Mouse (Mus musculus) kidney, postnatal 14 days (tissue): ENCODE measurements around the gene F2rl3.

Source experiments
- DNase-seq: peaks from one replicate; pipeline ENCODE4 v3.0.0; 2022; ENCODE audit warnings: mixed read lengths

Gene F2rl3

GRCm38 (mm10) chr8:72766777-72767176 is 5.1 kb downstream of the F2rl3 start:
- peak; percentile 0 for DNase-seq

DNA sequence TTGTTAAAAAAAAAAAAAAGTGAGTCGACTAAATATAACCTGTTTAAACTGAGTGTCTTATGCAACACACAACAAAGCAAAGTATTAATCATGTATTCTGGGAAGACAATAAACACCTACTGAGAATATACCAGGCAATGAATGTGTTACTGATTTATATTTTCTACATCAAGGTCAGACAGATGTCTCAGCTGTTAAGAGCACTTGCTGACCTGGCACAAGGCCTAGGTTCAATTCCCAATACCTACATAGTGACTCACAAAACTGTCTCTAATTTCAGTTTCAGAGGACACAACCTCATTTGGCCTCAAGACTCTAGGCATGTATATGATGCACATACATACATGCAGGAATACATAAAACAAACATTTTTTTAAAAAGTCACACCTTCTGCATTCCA is 16.1 kb downstream of the F2rl3 start:
- DNase-seq, result no peak

DNA sequence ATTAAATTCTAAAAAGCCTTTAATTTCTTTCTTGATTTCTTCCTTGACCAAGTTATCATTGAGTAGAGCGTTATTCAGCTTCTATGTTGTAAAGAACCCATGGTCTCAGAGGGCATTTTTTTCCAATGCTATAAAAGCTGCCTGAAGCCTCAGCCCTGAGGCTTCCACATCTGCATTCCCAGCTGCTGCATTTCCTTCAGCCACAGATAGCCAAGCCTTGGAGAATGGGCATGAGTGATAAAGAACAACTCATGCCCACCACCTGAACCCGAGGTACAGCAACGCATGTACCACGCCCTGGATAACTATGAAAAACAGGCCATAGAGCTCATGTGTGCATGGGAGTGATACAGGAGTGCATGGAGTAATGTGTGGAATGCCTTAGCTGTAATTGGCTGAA is 19.0 kb downstream of the F2rl3 start:
- DNase-seq, result no peak

- no peak for DNase-seq
Measured at GRCm38 (mm10) chr8:72801583-72801982, 39.9 kb downstream of the F2rl3 start.

DNA sequence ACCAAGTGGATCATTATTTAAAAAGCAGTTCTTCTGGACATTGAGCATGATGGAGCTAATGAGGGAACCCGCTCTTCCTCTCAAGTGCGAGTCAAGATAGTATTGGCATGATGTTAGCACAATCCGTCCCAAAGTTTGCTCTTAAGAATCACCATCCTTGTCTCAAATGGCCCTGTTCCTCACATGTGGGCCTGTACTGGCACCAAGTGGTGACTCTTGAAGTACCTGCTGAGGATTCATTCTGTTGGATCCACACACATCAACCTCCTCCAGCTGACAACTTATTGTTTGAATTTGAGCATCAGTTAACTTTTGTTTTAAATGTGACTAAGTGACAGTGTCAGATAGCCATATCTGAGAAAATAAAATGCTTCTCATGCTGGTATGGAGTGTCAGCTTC is 51.0 kb downstream of the F2rl3 start:
- DNase-seq, result peak; percentile 14
